Mouse (Mus musculus) left cerebral cortex, adult 11 months (tissue): ENCODE results near the gene AI837181.

Experiments
- DNase-seq: peaks from one replicate; pipeline ENCODE4 v3.0.0; 2022; ENCODE audit warnings: low spot score

The AI837181 gene

DNA sequence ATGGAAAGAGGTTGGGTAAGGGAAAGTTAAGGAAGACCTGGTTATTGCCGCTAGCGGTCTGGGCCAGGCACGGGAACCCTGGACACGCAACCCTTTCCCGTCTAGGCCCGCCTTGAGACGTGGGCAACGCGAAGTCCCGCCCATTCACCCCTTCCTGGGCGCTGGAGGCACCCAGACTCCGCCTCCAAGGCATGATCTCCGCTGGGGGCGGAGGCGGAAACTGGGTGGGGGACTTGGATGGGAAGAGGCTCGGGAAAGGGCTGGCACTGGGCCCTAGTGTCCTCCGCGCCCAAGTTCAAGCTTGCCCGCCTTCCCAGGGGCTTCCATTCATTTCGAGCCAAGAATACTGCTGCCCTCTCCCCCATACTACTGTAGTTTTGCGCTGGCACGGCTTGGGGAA is 48.8 kb downstream of the AI837181 start, which contains the start of gene Efemp2:
Gene Efemp2, plus strand, starts transcription at position 235 of the 400 bp plus-strand sequence.
- no peak for DNase-seq

DNA sequence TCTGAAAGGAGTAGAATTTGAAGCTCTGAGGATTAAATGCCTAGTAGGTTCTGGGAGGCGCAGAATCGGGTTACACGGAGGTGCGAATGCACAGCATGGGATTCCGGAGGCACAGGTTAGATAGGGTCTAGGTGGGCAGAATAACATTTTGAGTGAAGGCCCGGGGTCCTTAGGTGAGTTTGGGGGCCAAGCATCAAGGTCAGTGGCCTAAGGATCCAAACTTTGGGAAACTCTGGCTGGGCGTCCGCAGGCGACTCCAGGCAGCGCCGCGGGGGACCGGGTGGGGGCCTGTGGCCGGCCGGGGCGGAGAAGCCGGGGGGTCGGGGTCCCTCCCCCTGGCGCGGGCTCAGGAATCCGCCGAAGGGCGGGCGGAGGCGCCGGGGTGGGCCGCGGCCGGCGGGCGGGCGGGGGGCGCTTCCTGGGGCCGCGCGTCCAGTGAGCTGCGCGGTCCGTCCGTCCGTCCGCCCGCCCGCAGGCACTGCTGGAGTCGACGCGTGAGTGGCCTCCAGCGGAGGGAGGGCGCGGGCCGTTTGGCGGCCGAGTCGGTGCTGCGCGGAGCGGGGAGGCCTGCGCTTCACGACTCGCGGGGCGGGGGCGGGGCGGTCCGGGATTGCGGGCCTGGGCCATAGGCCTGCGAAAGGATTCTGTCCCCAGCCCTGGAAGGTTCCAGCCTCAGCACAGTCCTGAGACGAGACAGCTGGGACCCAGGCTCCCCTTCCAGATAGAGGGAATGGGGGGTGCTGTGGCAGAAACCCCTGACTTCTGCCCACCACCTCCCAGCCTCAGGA is 49.5 kb downstream of the AI837181 start:
- no peak for DNase-seq

DNA sequence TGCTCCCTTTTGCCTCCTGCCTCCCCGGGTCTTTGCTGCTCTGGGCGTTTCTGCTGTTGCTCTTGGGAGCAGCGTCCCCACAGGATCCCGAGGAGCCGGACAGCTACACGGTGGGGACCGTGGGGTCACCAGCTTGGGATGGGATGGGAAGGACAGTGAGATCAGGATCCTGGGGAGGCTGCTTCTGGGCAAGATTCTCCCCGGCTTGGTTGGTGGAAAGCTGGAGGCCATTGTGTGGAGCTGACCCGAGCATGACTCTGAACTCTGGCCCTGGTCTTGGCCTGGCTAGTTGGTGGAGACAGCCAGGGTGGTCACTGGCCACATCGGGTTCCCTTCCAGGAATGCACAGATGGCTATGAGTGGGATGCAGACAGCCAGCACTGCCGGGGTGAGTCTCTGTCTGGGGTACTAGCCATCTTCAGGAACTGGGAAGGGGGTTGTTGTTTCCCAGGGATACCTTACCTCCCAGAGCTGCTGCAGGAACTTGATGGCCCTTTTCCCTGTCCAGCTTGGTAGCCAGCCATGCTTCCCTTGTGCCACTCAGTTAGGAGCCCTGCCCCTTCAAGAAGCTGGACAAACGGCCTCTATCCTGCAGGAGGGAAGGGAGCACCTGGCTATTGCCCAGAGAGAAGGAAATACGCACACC is 50.2 kb downstream of the AI837181 start:
- no peak for DNase-seq
